Mouse (Mus musculus): ENCODE measurements around the gene Kpna7.
"Not testable (repeated sequence)": the region's sequence is repeated elsewhere in the genome, so short reads cannot be mapped to it uniquely, and the experiment has no call there.

The Kpna7 gene

DNA sequence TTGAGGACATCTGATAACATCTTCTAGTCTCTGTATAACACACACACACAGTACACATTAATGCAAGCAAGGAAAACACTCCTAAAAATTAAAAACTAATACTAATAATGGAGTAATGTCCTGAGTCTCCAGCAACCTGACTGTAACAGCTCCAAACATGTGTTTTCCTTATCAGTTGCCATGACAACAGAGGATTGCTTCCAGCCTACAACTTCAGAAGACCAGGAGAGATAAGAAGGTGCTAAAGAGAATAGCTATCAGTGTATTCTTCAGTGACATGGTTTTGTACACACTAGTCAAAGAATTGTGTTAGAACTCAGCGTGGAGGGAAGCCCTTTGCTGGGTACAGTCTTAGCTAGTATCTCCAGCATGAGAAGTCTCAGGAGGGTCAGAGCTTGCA, 63.1 kb downstream of the Kpna7 start:
- DNase-seq (ENCODE audit: low spot score in 2 of 2), result not testable (repeated sequence)

DNA sequence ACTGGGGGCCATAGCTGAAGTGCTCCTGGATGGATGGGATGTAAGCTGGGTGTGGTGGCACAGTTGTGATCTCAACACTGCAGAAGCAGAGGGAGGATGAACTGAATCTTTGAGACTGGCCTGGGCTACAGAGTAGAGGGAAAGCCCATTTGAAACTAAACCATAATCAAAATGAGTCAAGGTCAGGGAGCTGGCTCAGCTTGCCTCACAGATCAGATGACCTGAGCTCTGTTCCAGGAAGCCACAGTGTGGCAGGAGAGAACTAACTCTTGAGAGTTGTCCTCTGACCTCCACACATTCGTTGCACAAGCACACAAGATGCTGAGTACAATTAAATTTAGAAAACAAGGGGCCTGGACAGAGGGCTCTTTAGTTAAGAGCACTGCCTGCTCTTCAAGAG, 63.6 kb downstream of the Kpna7 start:
- DNase-seq (ENCODE audit: low spot score in 2 of 2), result not testable (repeated sequence)

- not testable (repeated sequence) for DNase-seq (ENCODE audit: low spot score in 2 of 2)
These were observed 67.1 kb downstream of the Kpna7 start for GRCm38 (mm10) chr5:145016761-145017160.

DNA sequence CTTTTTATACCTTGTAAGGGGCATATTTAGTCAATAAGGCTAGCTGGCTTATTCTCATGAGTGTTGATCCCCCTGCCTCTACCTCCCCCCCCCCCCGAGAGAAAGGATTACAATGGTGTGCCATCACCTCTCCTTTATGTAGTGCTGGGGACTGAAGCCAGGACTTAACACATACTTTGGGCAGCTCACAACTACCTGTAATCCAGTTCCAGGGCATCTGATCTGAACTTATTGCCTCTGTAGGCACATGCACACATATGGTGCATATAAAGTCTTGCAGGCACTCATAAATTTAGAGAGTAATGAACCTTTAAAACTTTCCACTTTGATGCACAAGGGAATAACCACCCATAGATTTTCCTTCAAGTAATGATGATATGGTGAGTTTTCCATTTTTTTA, 69.6 kb downstream of the Kpna7 start:
- no peak for DNase-seq (ENCODE audit: low spot score in 2 of 2)

GRCm38 (mm10) chr5:145008878-145009659, 74.8 kb downstream of the Kpna7 start:
- DNase-seq (ENCODE audit: low spot score in 2 of 2), result no peak

GRCm38 (mm10) chr5:145005596-145005995, 78.2 kb downstream of the Kpna7 start:
- DNase-seq (ENCODE audit: low spot score in 2 of 2), result no peak

GRCm38 (mm10) chr5:145004495-145004894, 79.3 kb downstream of the Kpna7 start:
- no peak for DNase-seq (ENCODE audit: low spot score in 2 of 2)

GRCm38 (mm10) chr5:145003362-145003761, 80.5 kb downstream of the Kpna7 start:
- no peak for DNase-seq (ENCODE audit: low spot score in 2 of 2)

- no peak for DNase-seq (ENCODE audit: low spot score in 2 of 2)
These were observed 85.3 kb downstream of the Kpna7 start for GRCm38 (mm10) chr5:144998491-144998890.

DNA sequence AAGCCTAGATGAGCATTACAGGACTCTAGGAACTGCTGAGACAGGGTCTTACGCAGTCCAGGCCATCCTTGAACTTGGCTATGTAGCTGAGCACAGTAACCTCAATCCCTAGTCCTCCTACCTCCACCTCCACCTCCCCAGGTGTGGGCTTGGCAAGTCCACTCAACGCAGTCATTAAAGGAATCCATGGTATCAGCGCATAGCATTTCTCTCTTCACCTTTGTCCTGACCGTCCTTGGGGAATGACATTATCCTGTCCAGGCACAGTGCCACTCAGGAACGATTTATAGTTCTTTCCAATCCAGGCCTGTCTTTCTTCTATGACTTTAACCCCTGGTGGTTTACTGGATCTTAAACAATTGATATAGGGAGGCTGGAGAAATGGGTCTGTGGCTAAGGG, 93.3 kb downstream of the Kpna7 start:
- DNase-seq (ENCODE audit: low spot score in 2 of 2), result no peak

- DNase-seq (ENCODE audit: low spot score in 2 of 2), result no peak
These were observed 93.8 kb downstream of the Kpna7 start for GRCm38 (mm10) chr5:144990051-144990450.

DNA sequence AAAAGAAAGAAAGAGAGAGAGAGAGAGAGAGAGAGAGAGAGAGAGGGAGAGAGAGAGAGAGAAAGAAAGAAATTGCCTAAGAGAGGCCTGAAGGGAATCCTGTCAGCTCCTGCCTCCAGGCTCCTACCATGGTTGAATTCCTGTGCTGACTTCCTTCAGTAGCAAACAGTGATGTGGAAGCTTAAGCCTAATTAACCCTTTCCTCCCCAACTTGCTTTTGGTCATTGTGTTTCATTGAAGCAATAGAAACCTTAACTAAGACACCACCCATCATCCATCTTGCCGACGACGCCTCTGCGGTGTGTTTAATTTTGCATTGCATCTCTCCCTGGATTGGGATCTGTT, 94.8 kb downstream of the Kpna7 start:
- DNase-seq (ENCODE audit: low spot score in 2 of 2), result no peak

DNA sequence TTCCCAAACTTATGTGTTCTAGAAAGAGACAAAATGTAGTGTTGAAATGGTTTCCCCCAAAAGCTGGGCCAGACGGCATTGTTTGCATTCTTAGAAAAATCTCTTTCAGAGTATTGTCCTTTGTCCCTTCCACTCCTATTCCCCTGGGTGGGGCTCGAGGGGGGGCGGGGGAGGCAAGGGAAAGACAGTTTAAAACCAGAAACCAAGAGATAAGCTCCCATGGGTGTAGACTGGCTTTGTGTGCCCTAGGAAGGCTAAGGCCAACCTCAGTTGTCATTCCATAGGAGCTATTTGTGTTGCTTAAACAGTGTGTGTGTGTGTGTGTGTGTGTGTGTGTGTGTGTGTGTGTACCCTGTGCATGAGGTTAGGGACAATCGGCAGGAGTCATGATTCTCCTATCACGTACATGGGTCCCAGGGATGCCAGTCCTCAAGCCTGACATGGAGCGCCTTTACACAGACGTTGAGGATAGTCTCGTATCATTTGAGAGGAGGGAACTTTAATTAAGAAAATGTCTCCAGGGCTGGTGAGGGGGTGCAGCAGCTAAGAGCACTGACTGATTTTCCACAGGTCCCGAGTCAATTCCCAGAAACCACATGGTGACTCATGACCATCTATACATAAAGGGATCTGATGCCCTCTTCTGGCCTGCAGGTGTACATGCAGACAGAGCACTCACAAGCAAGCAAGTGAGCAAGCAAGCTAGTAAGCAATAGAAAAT, 95.3 kb downstream of the Kpna7 start:
- peak; percentile 15 to 29 for DNase-seq (ENCODE audit: low spot score in 2 of 2)

DNA sequence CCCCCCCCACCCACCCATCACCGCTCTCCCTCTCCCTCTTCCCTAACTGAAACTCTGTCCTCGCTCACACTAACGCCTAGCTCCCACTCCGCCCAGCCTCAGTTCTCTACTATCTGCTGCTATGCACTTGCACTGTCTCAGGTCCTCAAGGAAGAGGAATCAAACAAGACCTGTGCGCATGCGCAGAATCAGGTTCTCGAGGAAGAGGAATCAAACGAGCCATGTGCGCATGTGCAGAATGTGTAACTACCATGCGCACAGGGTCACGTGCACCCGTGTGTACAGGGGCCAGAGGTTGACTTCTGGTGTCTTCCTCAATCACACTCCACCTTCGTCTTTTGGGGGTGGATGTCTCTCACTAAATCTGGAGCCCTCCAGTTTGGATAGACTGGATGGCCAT, 96.3 kb downstream of the Kpna7 start:
- DNase-seq (ENCODE audit: low spot score in 2 of 2), result no peak

GRCm38 (mm10) chr5:144984839-144985238, 99.0 kb downstream of the Kpna7 start:
- DNase-seq (ENCODE audit: low spot score in 2 of 2), result no peak

DNA sequence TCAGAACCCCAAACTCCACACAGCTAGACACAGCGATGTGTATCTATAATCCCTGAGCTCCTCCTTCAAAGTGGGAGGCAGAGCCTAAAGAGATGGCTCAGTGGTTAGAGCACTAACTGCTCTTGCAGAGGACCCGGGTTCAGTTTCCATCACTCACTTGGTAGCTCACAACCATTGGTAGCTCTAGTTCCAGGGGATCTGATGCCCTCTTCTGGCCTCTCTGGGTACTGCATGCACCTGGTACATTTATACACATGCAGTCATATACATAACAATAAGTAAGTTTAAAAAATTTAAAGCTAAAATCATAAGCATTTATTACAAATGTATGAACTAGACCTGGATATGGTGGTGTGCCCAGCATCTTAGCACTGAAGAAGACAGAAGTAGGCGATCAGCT, 100.6 kb downstream of the Kpna7 start:
- no peak for DNase-seq (ENCODE audit: low spot score in 2 of 2)

GRCm38 (mm10) chr5:144979110-144979509, 104.7 kb downstream of the Kpna7 start:
- DNase-seq (ENCODE audit: low spot score in 2 of 2), result no peak

- DNase-seq (ENCODE audit: low spot score in 2 of 2), result peak; percentile 71 to 79
These were observed 105.2 kb downstream of the Kpna7 start for GRCm38 (mm10) chr5:144978533-144979107.

- DNase-seq (ENCODE audit: low spot score in 2 of 2), result no peak
These were observed 112.6 kb downstream of the Kpna7 start for GRCm38 (mm10) chr5:144971266-144971665.

DNA sequence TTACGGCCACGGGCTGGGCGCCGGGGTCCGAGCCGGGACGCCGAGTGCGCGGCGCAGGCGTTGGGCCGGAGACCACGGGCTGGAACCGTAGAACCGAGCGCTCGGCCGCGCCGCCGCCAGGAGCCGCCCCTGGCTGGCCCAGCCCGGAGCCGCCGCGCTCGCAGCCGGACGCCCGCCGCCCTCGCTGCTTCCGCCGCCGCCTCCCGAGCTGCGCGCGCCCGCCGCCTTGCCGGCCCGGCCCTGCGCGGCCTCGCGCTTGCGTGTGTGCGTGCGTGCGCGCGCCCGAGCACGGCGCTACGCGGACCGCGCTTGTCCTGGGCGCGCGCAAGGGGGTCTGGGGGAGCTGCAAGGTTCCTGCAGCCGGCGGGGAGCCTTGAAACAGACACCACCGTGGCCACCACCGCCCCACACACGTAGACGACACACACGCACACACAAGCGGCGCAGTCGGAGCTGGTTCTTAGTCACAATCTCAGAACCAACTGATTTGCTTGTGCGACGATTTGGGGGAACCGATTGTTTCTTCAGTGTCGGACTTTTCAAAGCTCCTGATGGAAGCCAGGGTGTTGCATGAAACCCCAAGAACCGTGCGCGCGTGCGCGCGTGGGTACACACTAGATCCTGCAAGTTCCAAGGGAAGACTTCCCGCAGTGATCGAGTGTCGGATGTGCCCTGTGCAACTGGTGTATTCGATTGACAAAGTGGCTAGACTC, 118.0 kb downstream of the Kpna7 start, which contains the start of gene Smurf1:
Smurf1 (minus strand) TSS at position 209 of the 713 bp plus-strand sequence.
- peak; percentile 57 to 72 for DNase-seq (ENCODE audit: low spot score in 2 of 2)

DNA sequence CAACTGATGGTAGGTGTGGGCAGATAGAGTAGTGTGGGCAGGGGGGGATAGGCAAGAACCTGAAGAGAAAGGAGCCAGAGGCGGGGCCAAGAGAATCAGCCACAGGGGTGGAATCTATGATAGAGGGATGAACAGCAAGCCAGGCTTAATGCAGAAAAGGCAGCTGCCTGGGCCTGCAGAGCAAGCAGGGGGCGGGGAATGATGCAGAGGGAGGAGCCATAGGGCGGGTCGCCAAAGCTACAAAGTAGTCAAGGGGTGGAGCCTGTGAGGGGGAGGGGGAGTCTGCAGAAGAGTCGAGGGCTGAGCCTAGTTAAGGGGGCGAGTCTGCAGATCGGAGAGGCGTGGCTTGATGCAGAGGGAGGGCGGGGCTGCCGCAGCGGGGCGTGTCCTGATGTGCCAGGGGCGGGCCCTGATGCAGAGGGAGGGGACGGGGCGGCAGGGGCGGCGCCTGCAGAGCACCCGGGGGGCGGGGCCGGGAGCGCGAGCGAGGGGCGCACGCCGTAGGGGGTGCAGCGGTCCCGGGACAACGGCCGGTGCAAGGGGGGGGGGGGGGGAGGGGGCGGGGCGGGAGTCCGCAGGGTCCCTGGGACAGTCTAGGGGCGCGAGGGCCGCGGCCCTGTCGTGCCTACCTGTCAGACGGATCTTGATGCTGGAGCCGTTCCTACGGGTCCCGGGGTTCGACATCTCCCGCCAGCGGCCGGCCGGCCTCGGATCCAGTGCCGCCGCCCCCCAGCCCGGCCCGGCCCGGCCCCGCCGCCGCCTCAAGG, 118.8 kb downstream of the Kpna7 start:
- DNase-seq (ENCODE audit: low spot score in 2 of 2), result peak; percentile 83 to 88
